Comparison of ENCODE assay signal across 9 mouse cellular contexts in the genomic region with DNA sequence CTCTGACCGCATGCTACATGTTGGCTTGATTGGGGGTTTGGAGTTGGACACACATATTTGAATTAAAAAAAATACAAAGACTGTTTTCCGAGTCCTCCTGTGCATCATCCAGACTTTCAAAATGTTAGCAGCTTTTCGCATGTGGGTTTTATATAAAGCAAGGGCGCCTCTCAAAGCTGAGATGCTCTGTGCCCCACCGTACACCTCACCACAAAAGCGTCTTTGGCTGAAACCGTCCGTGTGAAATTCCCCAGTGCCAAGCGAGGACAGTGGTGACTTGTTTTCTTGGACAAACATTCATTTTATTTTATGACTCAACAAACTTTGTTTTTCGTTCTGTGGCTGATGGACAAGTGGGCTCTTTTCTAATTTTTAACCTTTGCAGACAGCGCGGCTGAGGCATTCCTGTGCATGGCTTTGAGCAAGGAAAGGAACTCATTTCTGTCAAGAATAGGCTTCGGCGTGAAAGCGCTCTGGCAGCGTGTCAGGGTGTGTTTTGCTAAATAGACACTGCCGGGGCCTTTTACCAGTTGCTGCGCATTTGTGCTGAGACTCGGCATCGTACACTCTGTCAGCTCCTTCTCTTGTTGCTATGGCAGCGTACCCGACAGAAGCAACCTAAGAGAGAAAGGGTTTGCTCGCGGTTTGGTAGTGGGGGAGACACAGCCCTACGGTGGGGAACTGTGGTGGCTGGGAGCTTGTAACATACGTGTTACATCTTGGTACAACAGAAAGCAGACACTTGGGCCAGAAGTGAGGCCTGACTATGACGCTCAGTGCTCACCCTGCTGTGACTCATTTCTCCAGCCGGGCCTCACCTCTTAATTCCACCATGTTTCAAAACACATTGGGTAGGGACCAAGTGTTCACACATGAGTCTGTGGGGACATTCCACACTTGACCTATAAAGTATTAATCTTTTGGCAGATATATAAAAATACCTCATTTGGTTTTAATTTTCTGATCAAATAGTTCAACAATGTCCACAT.
DNase-seq lines count a peak whose midpoint lies in the region; ATAC-seq lines count a peak whose summit lies in the region.
"Had no signal": no experiment of that assay in that cellular context is flagged by ENCODE, and none has a peak within 500 bp of the region (broad histone marks: within the 10 kb centered on the region; RNA-seq: fewer than 3 reads in every experiment).

No protein-coding gene starts in this region.

- H3K4me3 ChIP-seq in forebrain, embryonic 10.5 days, result no peak overlapping the region
- H3K4me3 ChIP-seq in forebrain, embryonic 12.5 days (replicated peaks), result no peak overlapping the region
- no peak overlapping the region for H3K4me3 ChIP-seq in heart, embryonic 12.5 days

- DNase-seq in forebrain, embryonic 10.5 days (ENCODE audit: extremely low spot score, low spot score), result peak; percentile 8
- peak; percentile 30 for DNase-seq in brain, embryonic 18.5 days (ENCODE audit: low read depth, low spot score)
- DNase-seq in layer of hippocampus, postnatal 25 days (ENCODE audit: extremely low spot score in 1 of 2, low spot score in 1 of 2), result peak; percentile 31 to 55
- DNase-seq in right cerebral cortex, adult 18-20 months, result peak; percentile 62
- DNase-seq in heart, postnatal 10 days, result no peak
- no peak for DNase-seq in kidney, adult 8-10 months

- H3K9me3 ChIP-seq in forebrain, embryonic 10.5 days, result peaks cover 9% of the 10 kb centered on the region; the same call in 1 of the 2 replicates
- 0 out of 2 replicates have a peak, but pooled peaks cover 6% of the 10 kb centered on the region for H3K9me3 ChIP-seq in forebrain, embryonic 12.5 days
- no peaks in the 10 kb centered on the region; the same call in 1 of the 2 replicates for H3K9me3 ChIP-seq in heart, embryonic 12.5 days (replicated peaks)

- no peak overlapping the region for H3K4me2 ChIP-seq in forebrain, embryonic 12.5 days
- no peak overlapping the region for H3K4me2 ChIP-seq in heart, embryonic 12.5 days

- no peaks in the 10 kb centered on the region for H3K4me1 ChIP-seq in forebrain, embryonic 10.5 days
- no peaks in the 10 kb centered on the region for H3K4me1 ChIP-seq in forebrain, embryonic 12.5 days
- no peaks in the 10 kb centered on the region for H3K4me1 ChIP-seq in heart, embryonic 12.5 days (replicated peaks)

- no peak overlapping the region for H3K27ac ChIP-seq in forebrain, embryonic 10.5 days
- H3K27ac ChIP-seq in forebrain, embryonic 12.5 days, result no peak overlapping the region
- no peak overlapping the region for H3K27ac ChIP-seq in heart, embryonic 12.5 days (ENCODE audit: poor library complexity, severe bottlenecking)

- no peaks in the 10 kb centered on the region for H3K36me3 ChIP-seq in forebrain, embryonic 10.5 days (replicated peaks)
- H3K36me3 ChIP-seq in forebrain, embryonic 12.5 days (replicated peaks), result no peaks in the 10 kb centered on the region
- H3K36me3 ChIP-seq in heart, embryonic 12.5 days, result no peaks in the 10 kb centered on the region

- no peaks in the 10 kb centered on the region for H3K27me3 ChIP-seq in forebrain, embryonic 10.5 days (ENCODE audit: poor library complexity, severe bottlenecking)
- no peaks in the 10 kb centered on the region for H3K27me3 ChIP-seq in forebrain, embryonic 12.5 days
- no peaks in the 10 kb centered on the region for H3K27me3 ChIP-seq in heart, embryonic 12.5 days (replicated peaks)

- intact Hi-C loops in heart, postnatal 10 days (cut with DNase I), result no loop called here

- WGBS in forebrain, embryonic 10.5 days, result 90% methylated on average over 28 of the region's 28 CpGs
- WGBS in forebrain, embryonic 12.5 days, result 83% methylated on average over 28 of the region's 28 CpGs
- 83% methylated on average over 28 of the region's 28 CpGs for WGBS in heart, embryonic 12.5 days

- no peak overlapping the region for H3K9ac ChIP-seq in forebrain, embryonic 12.5 days
- no peak overlapping the region for H3K9ac ChIP-seq in heart, embryonic 12.5 days

- ATAC-seq in forebrain, embryonic 12.5 days (ENCODE audit: low FRiP score), result no peak
- no peak for ATAC-seq in heart, embryonic 12.5 days (ENCODE audit: insufficient number of reproducible peaks, low FRiP score)
- ATAC-seq: intestine, postnatal 0 days had no signal

Comparison
In these comparisons a context has a peak if more than half of its experiments do, and no peak if none do; other contexts are left out.
1. DNase-seq: peak in forebrain, embryonic 10.5 days (single experiment), brain, embryonic 18.5 days (single experiment), layer of hippocampus, postnatal 25 days (2 of 2) and right cerebral cortex, adult 18-20 months (single experiment); none in heart, postnatal 10 days (0 of 2) and kidney, adult 8-10 months (0 of 2).